Mouse (Mus musculus) embryo, embryonic 10 days (tissue): ENCODE measurements around the gene Gm9745.
"Not testable (repeated sequence)": the region's sequence is repeated elsewhere in the genome, so short reads cannot be mapped to it uniquely, and the experiment has no call there.

Source experiments
- DNase-seq: peaks from one replicate; pipeline ENCODE4 v3.0.0-alpha.2; 2015; ENCODE audit warnings: low spot score

The Gm9745 gene

DNA sequence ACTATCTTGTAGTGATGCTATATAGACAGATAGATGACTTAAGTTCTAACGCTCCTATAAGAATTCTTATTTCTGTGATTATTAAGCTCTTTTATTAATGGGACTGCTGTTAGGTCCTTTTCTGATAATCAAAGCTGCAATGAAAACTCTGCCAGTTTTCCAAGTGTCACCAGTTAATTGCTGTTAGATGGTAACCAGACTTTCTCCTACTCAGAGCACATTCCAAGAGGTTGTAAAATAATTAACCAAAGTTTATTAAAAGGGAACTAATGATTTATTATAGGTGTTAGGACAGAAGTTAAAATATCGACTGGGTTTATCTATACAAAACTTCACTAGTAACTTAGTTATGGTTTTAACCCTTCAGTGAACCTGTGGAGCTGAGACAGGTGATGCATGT, 42.0 kb downstream of the Gm9745 start:
- DNase-seq, result not testable (repeated sequence)
